Mouse (Mus musculus) lung, postnatal 0 days (tissue): ENCODE measurements around the gene Pla2g4f.

Experiments
- CTCF ChIP-seq: IDR thresholded peaks from 2 replicates; pipeline ENCODE4 v1.5.1; 2016; ENCODE audit warnings: antibody characterized with exemption, mild to moderate bottlenecking
- EP300 ChIP-seq: IDR thresholded peaks from 2 replicates; pipeline ENCODE4 v1.6.1; 2016; ENCODE audit warnings: antibody characterized with exemption, mild to moderate bottlenecking, control low read depth

- TF ChIP-seq EP300 = no peak
- no peak for TF ChIP-seq CTCF
Observed at GRCm38 (mm10) chr2:120262876-120263275, 51.1 kb downstream of the Pla2g4f start.
